Mouse (Mus musculus) mouse embryonic stem cell (cell line): ENCODE data around the gene March2.

Experiments used
- in situ Hi-C, 2 experiments: fragments of 300-500 bp; cut with MboI; formaldehyde crosslinking; loops; 1 replicate in 1 of 2; 3 replicates in 1 of 2; pipeline ENCODE4 v1.14.3; 2019 to 2020; ENCODE audit warnings: low sequenced_read_pairs in 2 of 2, low pct_unique_long_range_greater_than_20kb in 1 of 2, mixed read lengths in 1 of 2; ENCODE audit not compliant: unreplicated experiment in 1 of 2

The March2 gene

DNA sequence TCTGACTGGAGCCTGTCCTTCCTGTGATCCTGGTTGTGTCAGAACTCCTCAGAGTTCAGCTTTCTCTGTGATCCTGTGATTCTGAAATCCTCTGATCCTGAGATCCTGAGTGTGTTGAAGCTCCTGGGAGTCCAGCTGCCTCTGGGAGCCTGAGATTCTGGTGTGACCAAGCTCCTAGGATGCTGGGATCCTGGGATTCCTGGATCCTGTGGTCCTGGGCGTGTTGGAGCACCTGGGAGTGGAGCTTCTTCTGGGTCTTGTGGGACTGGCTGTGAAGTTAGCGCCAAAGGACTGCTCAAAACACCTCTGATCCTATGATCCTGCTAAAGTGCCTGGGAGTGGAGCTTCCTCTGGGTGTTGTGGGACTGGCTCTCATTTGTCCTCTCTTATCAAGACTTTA is 9.9 kb upstream of the March2 start:
- in situ Hi-C loops, result loop anchor here in 1 of 2 experiments (25.0 kb wide), 1 partner anchor 391 kb away; no protein-coding TSS in a partner anchor

GRCm38 (mm10) chr17:33719736-33720378 is 1.4 kb upstream of the March2 start:
- in situ Hi-C loops, result no loop called here

DNA sequence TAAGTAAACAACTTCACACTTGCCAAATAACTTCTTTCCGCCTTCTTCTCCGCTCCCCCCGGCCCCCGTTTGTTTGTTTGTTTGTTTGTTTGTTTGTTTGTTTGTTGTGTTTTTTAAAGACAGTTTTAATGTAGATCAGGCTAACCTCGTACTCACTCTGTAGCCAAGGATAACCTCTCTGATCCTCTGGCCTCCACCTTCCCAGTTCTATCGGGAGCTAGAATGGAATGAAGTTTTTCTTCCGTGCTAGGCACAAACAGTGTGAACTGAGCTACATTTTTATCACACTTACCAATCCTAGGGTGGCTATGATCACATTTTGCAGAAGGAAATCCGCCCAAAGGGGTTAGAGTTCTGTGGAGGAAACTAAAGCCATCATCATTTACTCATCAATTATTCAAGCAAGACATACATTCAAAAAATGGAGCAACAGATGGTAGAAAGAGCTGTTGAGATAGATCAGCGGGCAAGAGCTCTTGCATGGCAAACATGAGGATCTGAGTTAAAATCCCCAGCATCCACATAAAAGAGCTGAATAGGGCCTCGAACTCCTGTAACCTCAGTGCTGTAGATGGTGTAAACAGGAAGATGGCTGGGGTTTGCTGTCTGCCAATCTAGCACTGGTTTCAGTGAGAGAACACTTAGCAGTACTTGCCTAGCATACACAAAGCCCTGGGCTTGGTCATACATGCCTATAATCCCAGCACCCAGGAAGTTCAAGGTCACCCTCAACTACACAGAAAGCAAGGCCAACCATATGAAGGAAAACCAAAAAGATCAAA is 665 bp upstream of the March2 start:
- in situ Hi-C loops, result no loop called here

- in situ Hi-C loops, result no loop called here
Measured at GRCm38 (mm10) chr17:33717982-33718381, 488 bp downstream of the March2 start.

DNA sequence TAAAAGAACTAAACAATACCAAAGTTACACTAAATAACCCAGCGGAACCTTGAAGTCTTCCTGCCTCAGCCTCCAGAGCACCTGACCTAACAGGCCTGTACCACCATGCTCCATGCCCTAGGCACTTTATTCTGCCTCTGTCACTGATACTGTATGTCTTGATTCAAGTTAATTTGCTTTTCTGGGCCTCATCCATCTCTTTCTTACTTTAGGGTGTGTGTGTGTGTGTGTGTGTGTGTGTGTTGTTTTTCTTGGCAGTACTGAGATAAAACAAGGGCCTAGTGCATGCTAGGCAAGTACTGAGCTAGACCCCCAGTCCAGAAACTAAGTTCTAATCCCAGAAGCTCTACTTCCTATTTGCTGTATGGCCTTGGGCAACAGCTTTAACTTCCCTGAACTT is 1.2 kb downstream of the March2 start:
- in situ Hi-C loops, result no loop called here

DNA sequence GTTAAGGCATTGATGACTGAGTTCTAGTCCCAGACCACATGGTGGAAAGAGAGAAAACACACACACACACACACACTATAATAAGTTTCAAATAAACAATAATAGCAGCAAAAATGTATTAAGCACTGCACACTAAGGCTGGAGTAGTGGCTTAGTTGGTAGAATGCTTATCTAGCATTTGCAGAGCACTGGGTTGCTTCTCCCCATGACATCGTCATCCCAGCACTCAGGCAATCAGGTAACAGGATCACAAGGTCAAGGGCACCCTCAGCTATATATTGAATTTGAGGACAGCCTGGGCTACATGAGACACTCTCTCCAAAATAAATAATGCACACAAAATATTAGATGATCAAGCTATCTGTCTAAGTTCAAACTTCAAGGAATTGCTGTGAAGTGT is 3.7 kb downstream of the March2 start:
- in situ Hi-C loops, result no loop called here

DNA sequence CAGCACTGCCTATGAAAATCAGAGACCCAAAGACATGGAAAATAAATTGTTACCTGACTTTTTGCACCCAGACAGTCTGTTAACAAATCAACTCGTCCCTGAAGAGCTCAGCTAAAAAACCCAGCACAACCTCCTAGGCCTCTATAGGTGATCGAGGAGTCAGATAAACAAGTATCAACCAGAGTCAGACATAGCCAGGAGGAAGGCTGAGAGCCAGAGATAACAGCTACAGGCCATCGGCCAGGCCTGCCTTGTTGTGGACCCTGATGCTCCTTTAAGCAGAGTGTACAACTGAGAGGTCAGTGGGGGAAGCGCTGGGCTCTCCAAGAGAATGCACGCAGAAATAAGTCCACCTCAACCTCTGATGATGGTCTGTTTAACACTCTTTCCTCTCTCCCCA is 5.2 kb downstream of the March2 start:
- in situ Hi-C loops, result no loop called here

DNA sequence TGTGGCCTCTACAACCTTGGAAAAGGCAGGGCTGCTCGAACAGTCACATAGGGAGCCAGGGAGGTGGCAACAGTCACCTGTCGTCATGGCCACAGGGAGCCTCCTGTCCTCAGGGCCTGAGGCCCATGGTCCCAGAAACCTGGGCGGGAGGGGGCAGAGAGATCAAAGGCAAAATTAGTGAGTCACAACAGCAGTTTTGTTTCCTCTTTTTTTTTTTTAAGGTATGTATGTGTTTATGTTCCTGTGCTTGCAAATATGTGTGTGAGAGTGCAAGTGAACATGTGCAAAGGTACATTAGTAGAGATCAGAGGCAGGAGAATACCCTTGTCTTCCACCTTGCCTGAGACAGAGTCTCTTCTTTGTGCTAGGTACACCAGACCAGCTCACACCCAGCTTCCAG is 8.6 kb downstream of the March2 start:
- in situ Hi-C loops, result no loop called here

GRCm38 (mm10) chr17:33703091-33703490 is 15.4 kb downstream of the March2 start:
- in situ Hi-C loops, result no loop called here

- in situ Hi-C loops, result no loop called here
Measured at GRCm38 (mm10) chr17:33702178-33702577, 16.3 kb downstream of the March2 start.

DNA sequence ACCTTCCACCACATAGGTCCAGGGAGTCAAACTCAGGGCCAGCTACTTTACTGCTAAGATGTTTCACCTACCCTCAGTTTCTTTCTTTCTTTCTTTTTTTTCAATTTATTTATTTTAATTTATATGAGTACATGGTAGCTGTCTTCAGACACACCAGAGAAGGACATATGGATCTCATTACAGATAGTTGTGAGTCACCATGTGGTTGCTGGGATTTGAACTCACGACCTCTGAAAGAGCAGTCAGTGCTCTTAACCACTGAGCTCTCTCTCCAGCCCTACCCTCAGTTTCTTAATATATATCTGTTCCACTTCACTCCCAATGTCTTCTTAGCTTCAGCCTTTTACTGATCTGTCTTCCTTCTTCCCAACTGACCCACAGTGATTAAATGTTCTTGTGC is 23.0 kb downstream of the March2 start:
- in situ Hi-C loops, result no loop called here

DNA sequence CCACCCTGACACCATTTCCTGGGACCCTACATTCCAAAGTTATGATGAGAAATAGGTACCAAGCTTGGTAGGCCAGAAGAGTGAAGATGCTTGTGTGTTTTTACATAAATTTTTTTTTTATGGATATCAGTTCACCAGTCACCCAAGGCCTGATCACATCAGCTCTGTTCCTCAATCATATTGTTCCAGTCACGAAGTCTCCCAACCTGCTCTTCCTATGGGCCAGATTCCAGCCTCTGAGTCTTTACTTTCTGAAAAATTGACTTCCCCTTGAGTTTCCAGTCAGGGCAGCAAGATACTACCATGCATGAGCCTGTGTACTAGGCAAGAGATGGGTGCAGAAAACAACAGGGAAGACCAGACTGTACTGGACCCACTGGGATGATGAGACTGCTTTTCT is 31.7 kb downstream of the March2 start, which contains the start of gene Hnrnpm:
Hnrnpm (minus strand) TSS at position 101 of the 400 bp plus-strand sequence.
- in situ Hi-C loops, result no loop called here

DNA sequence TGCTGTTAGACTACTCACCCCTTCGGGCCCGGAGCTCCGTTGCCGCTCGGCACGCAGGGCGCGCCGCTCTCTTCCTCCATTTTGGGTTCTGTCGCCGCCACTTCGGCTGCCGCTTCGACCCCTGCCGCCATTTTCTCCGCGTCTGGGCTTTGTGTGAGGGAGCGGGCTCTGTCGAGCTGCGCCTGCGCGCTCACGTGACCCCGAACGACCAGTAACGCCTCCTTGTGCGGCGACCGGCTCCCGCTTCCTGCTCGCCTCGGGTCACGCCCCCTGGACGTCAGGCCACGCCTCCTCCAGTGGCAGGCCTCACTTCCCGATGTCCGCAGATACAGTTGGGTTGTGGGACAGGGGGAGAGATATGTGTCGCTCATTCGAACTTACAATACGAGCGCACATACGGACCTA is 33.2 kb downstream of the March2 start:
- in situ Hi-C loops, result no loop called here

GRCm38 (mm10) chr17:33684671-33685231 is 33.7 kb downstream of the March2 start:
- in situ Hi-C loops, result no loop called here

DNA sequence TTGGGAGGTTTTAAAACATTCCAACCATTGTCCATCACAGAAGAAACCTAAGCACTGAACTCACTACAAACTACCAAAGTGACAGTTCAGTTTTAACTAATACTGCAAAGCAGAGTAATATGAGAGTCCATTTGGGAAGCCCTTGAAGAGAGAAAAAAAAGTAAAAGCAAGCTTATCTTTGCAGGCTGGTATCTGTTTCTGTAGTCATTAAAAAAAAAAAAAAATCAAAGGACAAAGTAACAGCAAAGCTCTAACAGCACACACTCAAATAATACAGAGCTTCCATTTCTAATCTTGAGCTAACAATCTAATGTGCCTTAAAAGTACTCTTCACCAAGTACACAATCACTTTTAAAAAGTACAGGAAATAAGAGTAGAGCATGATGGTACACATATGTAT is 36.7 kb downstream of the March2 start:
- in situ Hi-C loops, result no loop called here

DNA sequence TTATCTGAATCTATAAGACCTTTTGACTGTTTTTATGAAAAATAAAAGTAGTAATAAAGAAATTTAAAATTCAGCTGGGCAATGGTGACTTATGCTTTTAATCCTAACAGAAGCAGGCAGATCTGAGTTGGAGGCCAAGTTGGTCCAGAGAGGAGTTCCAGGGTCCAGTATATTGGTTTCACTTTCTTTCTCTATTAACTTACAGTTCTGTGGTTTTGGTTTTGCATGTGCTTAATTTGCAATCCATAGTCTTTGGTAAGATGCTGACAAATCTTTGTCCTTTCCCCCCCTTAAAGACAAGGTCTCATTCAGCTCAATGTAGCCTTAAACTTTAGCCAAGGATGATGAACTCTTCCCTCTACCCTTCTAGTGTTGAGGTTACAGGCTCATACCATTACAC is 39.7 kb downstream of the March2 start:
- in situ Hi-C loops, result no loop called here

DNA sequence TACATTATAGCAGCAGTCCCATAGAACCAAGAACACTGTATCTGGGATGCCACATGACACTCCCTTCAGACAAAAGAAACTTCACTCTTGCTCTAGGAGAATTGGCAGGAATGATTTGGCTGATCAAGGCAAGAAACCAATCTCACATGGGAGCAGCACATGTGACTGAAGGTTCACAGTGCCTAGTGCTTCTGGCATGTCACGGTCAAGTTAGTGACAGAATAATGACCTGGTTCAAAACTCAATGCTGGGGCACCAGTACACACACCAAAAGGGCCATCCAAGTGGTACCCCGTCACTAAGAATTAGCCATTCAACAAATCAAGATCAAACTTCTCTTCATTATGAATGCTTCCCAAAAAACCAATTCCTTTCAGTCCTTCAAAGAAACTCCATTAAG is 42.4 kb downstream of the March2 start:
- in situ Hi-C loops, result no loop called here

DNA sequence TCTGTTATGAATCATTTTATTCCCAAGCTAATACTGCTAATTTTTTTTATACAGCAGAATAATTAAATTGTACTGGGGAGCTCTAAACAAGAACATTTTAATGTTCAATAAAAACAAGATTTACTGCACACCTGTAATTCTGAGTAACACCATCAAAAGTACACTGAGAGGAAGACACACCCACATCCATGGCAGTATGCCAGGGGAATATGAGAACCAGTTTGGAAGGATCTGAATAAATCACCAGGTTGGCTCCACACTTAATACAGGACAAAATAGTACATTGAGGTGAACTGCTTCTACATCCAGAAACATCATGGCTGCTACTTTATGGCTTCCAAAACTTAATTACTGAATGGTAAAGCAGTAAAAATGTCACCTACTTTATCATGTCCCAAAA is 43.0 kb downstream of the March2 start:
- in situ Hi-C loops, result no loop called here

DNA sequence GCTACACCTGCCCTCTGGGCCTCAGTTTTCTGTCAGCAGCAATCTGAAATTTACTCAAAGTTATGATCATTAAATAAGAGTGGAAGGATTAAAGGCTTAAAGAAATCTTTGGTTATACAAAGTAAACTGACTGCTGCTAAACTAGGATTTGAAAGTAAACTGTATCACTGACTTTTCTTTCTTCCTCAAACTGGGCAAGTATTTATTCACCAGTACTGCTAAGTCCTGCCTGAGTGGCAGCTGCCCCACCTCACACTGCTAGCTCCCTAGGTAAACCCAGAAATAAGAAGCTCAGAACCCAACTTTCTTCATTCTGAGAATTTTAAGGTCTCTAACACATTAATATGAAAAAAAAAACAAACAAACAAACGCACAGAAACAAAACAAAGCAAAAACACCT is 44.6 kb downstream of the March2 start:
- in situ Hi-C loops, result no loop called here

DNA sequence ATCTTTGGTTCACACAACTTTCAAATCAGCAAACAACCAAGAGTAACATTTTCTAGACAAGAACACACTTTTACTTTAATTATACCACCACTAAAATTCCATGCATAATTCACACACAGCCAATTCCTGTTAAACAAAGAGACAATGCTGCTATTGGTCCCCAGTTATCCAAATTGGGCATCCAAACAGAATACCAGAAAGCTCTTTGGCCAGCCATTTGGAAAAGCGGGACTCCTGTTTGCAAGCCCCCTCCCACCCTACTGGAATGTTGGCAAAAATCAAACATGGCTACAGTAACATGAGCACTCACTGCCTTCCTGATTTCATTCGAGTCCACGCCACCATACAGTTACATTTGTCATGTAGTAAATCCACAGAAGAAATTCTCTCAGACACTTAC is 48.8 kb downstream of the March2 start:
- in situ Hi-C loops, result no loop called here
